Mouse (Mus musculus): ENCODE measurements around the gene Mki67.

The Mki67 gene

GRCm38 (mm10) chr7:135668852-135669739 is 47.1 kb downstream of the Mki67 start:
- CTCF ChIA-PET, result interaction anchor here (0.5 to 1.4 kb wide), 3 partner anchors 8 to 207 kb away, joined by 3 to 18 read pairs (median 4); partner anchors contain the start of gene Ptpre

DNA sequence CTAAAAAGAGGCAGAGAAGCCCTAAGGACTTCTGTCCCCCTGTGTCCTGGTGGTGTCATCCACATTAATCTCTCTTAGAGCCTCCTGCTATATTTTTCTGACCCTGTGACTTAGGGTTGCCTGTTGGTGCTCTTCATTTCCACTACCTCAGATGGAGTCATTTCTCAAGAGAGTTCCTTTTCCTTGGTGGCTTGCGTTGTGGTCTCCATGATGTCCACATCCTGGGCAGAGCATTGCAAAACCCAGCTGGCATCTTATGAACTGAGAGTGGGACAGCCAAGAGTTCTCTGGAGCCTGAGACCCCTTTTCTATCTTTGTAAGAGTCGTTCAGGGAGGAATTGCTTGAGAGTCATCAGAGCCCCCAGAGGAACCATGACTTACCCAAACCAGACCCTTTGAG is 49.8 kb downstream of the Mki67 start:
- CTCF ChIA-PET, result no interaction called here

DNA sequence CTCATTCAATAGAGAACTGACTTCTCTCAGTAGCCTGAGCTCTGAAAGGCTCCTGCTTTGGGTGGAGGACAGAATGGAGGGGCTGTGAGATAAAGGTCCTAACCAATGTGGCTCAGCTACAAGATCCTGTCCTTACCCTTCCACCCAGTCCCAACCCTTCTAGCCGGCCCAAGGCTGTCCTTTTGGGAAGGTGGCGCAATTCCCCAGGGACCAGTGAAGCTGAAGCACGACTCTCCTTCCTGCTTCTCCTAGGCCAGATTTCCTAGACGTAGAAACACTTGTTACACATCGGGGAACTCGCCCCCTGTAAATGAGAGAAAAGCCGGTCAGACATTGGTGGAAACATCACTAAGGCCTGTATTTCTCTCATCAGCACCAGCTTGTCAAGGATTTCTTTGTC is 52.0 kb downstream of the Mki67 start:
- CTCF ChIA-PET, result no interaction called here

GRCm38 (mm10) chr7:135660314-135660713 is 55.8 kb downstream of the Mki67 start:
- CTCF ChIA-PET, result no interaction called here

GRCm38 (mm10) chr7:135659314-135659935 is 56.7 kb downstream of the Mki67 start:
- CTCF ChIA-PET, result interaction anchor here (0.6 kb wide), 1 partner anchor 13 kb away, joined by 3 read pairs; no protein-coding TSS in a partner anchor

GRCm38 (mm10) chr7:135658150-135658549 is 58.0 kb downstream of the Mki67 start:
- CTCF ChIA-PET, result no interaction called here

- CTCF ChIA-PET, result interaction anchor here (1.4 kb wide), 1 partner anchor 26 kb away, joined by 3 read pairs; no protein-coding TSS in a partner anchor
Measured at GRCm38 (mm10) chr7:135655113-135655512, 61.0 kb downstream of the Mki67 start.

- CTCF ChIA-PET, result no interaction called here
Measured at GRCm38 (mm10) chr7:135654288-135654687, 61.9 kb downstream of the Mki67 start.

GRCm38 (mm10) chr7:135653601-135654000 is 62.6 kb downstream of the Mki67 start:
- CTCF ChIA-PET, result no interaction called here

DNA sequence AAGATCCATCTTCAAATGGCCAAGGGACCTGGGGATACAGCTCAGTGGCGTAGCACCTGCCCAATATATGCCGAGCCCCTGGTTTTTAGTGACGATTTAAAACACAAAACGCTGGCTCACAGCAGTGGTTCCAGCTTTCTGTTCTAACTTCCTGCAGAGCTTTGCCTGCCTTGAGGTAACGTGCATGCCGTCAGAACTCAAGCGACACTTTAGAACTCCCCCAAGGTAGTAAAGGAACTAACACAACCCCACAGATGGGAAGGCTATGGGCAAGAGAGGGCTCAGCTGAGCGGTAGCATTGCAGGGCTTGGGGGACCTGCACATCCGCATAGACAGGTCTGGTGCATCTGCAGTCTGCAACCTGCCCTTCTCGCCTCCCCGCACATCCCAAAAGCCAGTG is 63.4 kb downstream of the Mki67 start:
- CTCF ChIA-PET, result interaction anchor here (0.7 kb wide), 1 partner anchor 9 kb away, joined by 7 read pairs; no protein-coding TSS in a partner anchor

DNA sequence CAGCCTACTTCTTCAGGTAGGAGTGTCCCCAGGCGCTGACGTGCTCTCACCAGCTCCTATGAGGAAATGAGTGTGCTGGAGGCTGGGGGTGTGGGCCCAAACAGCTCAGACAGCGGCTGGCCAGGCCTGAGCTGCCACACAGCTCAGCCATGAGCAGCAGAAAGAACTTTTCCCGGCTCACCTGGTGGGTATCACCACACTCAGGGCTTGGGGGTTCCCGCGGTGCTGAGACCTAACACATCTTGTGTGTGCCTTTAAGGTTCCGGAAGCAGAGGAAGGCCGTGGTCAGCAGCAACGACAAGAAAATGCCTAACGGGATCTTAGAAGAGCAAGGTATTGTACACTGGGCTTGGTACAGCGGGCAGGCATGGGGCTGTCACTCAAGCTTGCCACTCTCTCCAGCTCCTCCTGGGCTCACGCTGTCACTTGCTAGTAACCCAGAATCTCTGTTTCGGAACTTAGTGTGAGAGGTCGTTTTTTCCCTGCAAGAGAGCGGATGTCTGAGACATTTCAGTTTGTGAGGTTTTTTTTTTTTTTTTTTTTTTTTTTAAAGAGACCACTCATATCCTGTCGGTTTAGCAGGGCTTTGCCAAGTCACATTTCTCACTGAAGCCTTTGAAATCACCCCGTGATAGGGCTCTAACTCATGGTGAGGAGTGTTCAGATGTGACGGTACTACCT is 64.2 kb downstream of the Mki67 start:
- CTCF ChIA-PET, result interaction anchor here (0.7 kb wide), 4 partner anchors 10 to 113 kb away, joined by 5 to 7 read pairs (median 6); no protein-coding TSS in a partner anchor

DNA sequence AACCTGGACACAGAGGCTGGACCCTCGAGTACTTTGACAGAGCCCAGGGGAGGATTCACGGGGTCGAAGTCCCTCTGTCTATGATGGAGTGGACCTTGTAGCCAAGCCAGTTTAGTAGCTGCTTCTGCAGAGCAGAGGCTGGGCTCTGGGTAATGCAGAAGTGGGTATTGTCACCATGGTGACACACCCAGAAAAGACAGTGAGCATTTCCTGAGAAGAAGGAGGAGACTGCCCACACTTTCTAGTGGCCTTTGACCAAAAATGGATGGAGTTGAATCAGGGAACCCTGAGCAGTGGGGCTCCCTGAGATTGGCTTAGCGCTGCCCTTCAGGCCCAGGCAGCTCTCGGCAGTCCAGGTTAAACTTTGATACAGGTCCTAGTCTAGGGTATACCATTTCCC is 66.1 kb downstream of the Mki67 start:
- CTCF ChIA-PET, result interaction anchor here (1.0 kb wide), 1 partner anchor 9 kb away, joined by 3 read pairs; no protein-coding TSS in a partner anchor

- CTCF ChIA-PET, result no interaction called here
Measured at GRCm38 (mm10) chr7:135649306-135649705, 66.9 kb downstream of the Mki67 start.

DNA sequence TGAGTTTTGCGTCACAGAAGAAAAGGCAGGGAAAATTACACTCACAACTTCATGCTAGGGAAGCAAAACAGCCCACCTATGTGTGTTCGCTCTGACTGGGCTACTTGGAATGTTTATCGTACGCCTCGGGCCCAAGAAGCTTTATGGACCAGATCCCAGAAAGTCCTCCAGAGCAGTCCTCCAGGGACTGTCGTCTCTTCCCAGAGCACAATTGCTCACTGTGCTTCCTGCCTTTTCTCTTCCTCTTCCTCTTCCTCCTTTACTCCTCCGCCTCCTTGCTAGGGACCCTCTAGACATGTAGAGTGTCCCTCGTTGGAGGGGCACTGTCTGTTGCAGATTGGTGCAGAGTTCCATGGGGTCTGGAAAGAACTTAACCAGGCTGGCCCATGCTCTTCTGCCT is 67.3 kb downstream of the Mki67 start:
- CTCF ChIA-PET, result no interaction called here

GRCm38 (mm10) chr7:135646976-135647375 is 69.2 kb downstream of the Mki67 start:
- CTCF ChIA-PET, result no interaction called here

DNA sequence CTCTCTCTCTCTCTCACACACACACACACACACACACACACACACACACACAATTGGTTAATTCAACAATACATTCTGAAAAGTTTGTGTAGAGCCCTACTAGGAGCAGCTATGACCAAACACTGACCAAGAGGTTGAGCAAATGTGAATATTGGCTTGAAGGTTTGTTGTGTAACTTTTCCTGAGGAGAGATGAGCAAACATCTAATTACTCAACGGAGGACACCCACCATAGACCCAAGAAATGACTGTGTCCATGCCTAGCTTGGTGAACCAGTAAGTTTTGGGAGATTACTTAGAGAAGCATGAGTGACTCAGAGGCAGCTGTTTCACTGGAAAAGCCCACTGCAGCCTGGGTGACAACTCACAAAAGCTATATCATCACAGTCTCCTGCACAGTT is 71.7 kb downstream of the Mki67 start:
- CTCF ChIA-PET, result no interaction called here

DNA sequence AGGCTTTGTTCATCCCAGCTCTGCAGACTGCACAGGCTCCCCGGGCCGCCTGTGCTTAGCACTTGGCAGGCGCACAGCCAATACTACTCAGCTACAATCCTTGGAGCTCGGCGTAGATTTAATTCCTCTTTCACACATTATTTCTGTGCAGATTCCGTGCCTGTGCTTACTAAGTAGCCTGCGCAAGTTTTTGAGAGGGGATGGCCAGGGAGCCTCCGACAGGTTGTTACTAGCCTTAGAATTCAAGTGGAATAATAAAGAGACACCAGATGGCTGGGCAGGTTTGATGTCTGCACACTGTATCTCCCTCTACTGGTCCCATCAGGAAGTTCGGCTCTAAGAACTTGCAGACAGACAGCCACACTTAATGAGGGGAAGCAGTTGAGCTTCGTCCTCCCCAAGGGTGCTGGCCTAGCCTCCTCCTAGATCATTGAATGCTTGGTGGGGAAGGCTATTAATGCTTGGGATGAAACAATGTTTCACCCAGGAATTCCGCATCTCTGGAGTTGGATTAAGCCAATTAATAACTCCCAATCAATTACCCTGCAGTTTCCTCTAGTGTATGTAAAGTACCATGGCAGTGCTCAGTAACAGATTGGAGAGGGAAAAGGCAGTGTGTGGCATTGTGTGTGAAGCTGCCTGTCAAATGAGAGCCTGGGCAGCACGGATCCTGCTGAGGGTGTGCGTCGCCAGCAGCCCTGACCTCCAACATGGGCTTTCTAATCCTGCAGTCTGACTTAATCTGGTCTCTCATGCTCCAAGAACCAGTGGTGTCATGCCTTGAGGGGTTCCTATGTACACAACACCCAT is 74.3 kb downstream of the Mki67 start:
- CTCF ChIA-PET, result interaction anchor here (1.2 kb wide), 1 partner anchor 8 kb away, joined by 3 read pairs; no protein-coding TSS in a partner anchor

Data from spleen, embryonic (tissue).